Mouse (Mus musculus) cortical plate, adult 2 months (tissue): ENCODE results near the gene Dcst1.

ENCODE experiments used
- CTCF ChIP-seq: fragments of 200-500 bp; IDR thresholded peaks from 2 replicates; pipeline ENCODE4 v1.5.1; 2011; ENCODE audit warnings: mild to moderate bottlenecking, control low read depth, low read length; ENCODE audit not compliant: insufficient read depth; ENCODE audit errors: extremely low read depth
- POLR2A ChIP-seq: fragments of 200-500 bp; IDR thresholded peaks from 2 replicates; pipeline ENCODE4 v1.6.1; 2011; ENCODE audit warnings: mild to moderate bottlenecking, low read length, control low read depth; ENCODE audit not compliant: insufficient read depth; ENCODE audit errors: extremely low read depth

DNA sequence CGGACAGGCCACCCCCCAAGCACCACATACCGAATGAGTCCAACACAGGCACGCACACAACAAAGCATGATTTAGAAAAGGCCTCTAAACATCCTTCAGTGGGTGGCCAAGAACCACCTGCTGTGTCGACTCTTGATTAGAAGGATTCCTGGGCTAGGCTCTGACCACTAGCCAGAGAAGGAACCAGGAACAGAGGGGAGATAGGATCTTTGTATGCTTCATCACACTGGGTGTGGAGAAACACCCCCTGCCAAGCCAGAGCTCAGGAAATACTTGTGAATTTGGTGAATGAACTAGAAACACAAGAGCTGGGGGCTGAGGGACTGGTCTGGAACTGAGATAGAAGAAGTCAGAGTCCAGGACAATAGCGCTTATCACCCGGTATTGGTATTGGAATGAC, 28.5 kb downstream of the Dcst1 start:
- TF ChIP-seq CTCF, result no peak
- TF ChIP-seq POLR2A, result no peak
